Mouse (Mus musculus): ENCODE results near the gene Srms. TPM values are rescaled to one million over a fixed set of nuclear protein-coding genes. Genes with fewer than 3 reads are reported as not detected.
A peak's percentile ranks its signal among the peaks of the same experiment; 100 is the strongest.

The Srms gene
- polyA plus RNA-seq, 1 experiment from 2014 or later, result 0.58 TPM

DNA sequence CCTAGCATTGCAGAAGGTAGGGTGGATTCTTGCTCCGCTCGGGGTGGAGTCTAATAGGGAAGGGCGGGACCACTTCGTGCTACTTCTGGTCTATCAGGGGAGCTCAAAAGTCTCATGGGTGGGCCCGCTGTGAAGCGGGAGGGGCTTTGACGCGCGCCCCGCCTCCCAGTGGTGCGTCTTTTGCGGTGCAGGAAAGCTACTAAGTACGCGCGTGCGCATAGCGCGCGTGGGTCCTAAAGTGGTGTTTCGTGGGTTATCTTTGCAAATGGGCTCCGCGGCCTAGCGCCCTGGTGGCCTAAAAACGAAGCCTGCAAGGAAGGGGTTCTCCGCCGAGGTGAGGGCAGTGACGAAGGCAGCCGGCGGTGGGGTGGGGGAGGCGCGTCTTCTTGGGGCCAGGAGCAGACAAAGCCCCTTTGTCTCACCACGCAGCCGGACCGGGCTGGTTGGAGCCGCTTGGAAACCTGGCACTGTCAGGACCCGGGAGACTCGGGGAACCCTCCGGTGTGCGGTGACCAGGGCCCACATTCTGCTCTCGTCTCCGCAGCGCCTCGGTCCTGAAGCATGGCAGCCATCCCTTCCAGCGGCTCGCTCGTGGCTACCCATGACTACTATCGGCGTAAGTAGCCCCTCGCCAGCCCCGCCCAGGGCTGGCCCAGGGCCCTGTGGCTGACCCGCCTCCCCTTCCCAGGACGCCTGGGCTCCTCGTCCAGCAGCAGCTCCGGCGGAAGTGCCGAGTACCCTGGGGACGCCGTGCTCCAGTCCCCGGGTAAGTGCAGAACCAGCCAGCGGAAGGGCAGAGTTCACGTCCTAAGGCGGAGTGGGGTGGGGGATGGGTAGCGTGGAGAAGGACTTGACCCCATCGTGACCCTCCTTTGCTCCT is 25.6 kb downstream of the Srms start, which contains the start of gene Ppdpf:
Gene Ppdpf, plus strand, starts transcription at position 127 of the 880 bp plus-strand sequence.
- H3K36me3 ChIP-seq (ENCODE audit: control insufficient read depth, insufficient read depth, low read length), result no peaks in the 10 kb centered on the region
- H3K9ac ChIP-seq (ENCODE audit: low read length), result peak within 1 kb of the TSS; percentile 90
- H3K4me1 ChIP-seq (replicated peaks; ENCODE audit: control insufficient read depth, insufficient read depth, low read length), result peaks cover 5% of the 10 kb centered on the region; the same call in 1 of the 2 replicates
- H3K27ac ChIP-seq (ENCODE audit: low read length), result peak within 1 kb of the TSS; percentile 96
- H3K4me3 ChIP-seq (ENCODE audit: low read length), result peak within 1 kb of the TSS; percentile 76
- WGBS, result under 1% methylated on average over 64 of the region's 64 CpGs
- peak within 1 kb of the TSS; percentile 78 for H3K4me2 ChIP-seq (ENCODE audit: low read depth, low read length)
- peak; percentile 96 for ATAC-seq (ENCODE audit: low read depth)
- H3K27me3 ChIP-seq (ENCODE audit: control insufficient read depth, insufficient read depth, low read depth, low read length), result no peaks in the 10 kb centered on the region
- H3K9me3 ChIP-seq (ENCODE audit: control insufficient read depth, low read length), result no peaks in the 10 kb centered on the region

GRCm38 (mm10) chr2:181186635-181187034 is 26.4 kb downstream of the Srms start:
- H3K27me3 ChIP-seq (ENCODE audit: control insufficient read depth, insufficient read depth, low read depth, low read length), result no peaks in the 10 kb centered on the region
- H3K9ac ChIP-seq (ENCODE audit: low read length), result peak overlapping the region; percentile 90
- H3K9me3 ChIP-seq (ENCODE audit: control insufficient read depth, low read length), result no peaks in the 10 kb centered on the region
- peak overlapping the region; percentile 76 for H3K4me3 ChIP-seq (ENCODE audit: low read length)
- peaks cover 5% of the 10 kb centered on the region; the same call in 1 of the 2 replicates for H3K4me1 ChIP-seq (replicated peaks; ENCODE audit: control insufficient read depth, insufficient read depth, low read length)
- H3K36me3 ChIP-seq (ENCODE audit: control insufficient read depth, insufficient read depth, low read length), result no peaks in the 10 kb centered on the region
- ATAC-seq (ENCODE audit: low read depth), result peak; percentile 75
- peak overlapping the region; percentile 96 for H3K27ac ChIP-seq (ENCODE audit: low read length)
- peak overlapping the region; percentile 78 for H3K4me2 ChIP-seq (ENCODE audit: low read depth, low read length)
- 0% methylated on average over 14 of the region's 14 CpGs for WGBS

GRCm38 (mm10) chr2:181180898-181181297 is 32.1 kb downstream of the Srms start:
- ATAC-seq (ENCODE audit: low read depth), result no peak
- Histone ChIP-seq H3K9me3 (ENCODE audit: control insufficient read depth, low read length) (no peaks in the 10 kb centered on the region), H3K27me3 (ENCODE audit: control insufficient read depth, insufficient read depth, low read depth, low read length) (no peaks in the 10 kb centered on the region), H3K36me3 (ENCODE audit: control insufficient read depth, insufficient read depth, low read length) (no peaks in the 10 kb centered on the region), H3K9ac (ENCODE audit: low read length) (no peak overlapping the region), H3K27ac (ENCODE audit: low read length) (no peak overlapping the region), H3K4me1 (replicated peaks; ENCODE audit: control insufficient read depth, insufficient read depth, low read length) (no peaks in the 10 kb centered on the region), H3K4me2 (ENCODE audit: low read depth, low read length) (no peak overlapping the region), H3K4me3 (ENCODE audit: low read length) (no peak overlapping the region)
- WGBS, result 72% methylated on average over 6 of the region's 6 CpGs

- no peak overlapping the region for H3K9ac ChIP-seq (ENCODE audit: low read length)
- 58% methylated on average over 5 of the region's 5 CpGs for WGBS
- H3K36me3 ChIP-seq (ENCODE audit: control insufficient read depth, insufficient read depth, low read length), result no peaks in the 10 kb centered on the region
- no peak for ATAC-seq (ENCODE audit: low read depth)
- no peak overlapping the region for H3K4me2 ChIP-seq (ENCODE audit: low read depth, low read length)
- no peaks in the 10 kb centered on the region for H3K9me3 ChIP-seq (ENCODE audit: control insufficient read depth, low read length)
- H3K27ac ChIP-seq (ENCODE audit: low read length), result no peak overlapping the region
- no peaks in the 10 kb centered on the region for H3K27me3 ChIP-seq (ENCODE audit: control insufficient read depth, insufficient read depth, low read depth, low read length)
- no peak overlapping the region for H3K4me3 ChIP-seq (ENCODE audit: low read length)
- no peaks in the 10 kb centered on the region for H3K4me1 ChIP-seq (replicated peaks; ENCODE audit: control insufficient read depth, insufficient read depth, low read length)
These were observed 34.5 kb downstream of the Srms start for GRCm38 (mm10) chr2:181178471-181178870.

DNA sequence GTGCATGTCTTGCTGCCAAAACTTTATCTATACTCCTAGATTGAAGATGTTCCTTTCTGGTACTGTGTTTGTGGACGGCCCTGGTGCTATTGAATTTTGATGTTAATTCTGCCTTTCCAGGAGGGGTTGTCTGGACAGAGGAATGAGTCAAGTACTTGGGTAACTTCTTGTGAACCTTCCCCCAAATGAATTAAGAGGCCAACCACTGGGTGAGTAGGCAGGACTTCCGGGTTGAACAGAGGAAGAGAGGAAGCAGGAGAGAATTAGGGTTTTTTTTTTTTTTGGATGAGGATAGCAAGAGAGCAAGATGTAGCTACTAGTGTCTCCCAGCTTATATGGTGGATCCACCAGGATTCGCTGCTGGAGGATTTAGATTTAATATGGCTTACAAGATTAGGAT is 35.0 kb downstream of the Srms start:
- Histone ChIP-seq H3K9ac (ENCODE audit: low read length) (no peak overlapping the region), H3K36me3 (ENCODE audit: control insufficient read depth, insufficient read depth, low read length) (no peaks in the 10 kb centered on the region), H3K27me3 (ENCODE audit: control insufficient read depth, insufficient read depth, low read depth, low read length) (no peaks in the 10 kb centered on the region), H3K4me2 (ENCODE audit: low read depth, low read length) (no peak overlapping the region), H3K9me3 (ENCODE audit: control insufficient read depth, low read length) (no peaks in the 10 kb centered on the region), H3K4me1 (replicated peaks; ENCODE audit: control insufficient read depth, insufficient read depth, low read length) (no peaks in the 10 kb centered on the region), H3K27ac (ENCODE audit: low read length) (no peak overlapping the region), H3K4me3 (ENCODE audit: low read length) (no peak overlapping the region)
- ATAC-seq (ENCODE audit: low read depth), result no peak
- WGBS, result 70% methylated on average over 3 of the region's 3 CpGs

- Histone ChIP-seq H3K4me3 (ENCODE audit: low read length) (no peak overlapping the region), H3K9me3 (ENCODE audit: control insufficient read depth, low read length) (no peaks in the 10 kb centered on the region), H3K4me1 (replicated peaks; ENCODE audit: control insufficient read depth, insufficient read depth, low read length) (no peaks in the 10 kb centered on the region), H3K9ac (ENCODE audit: low read length) (no peak overlapping the region), H3K27ac (ENCODE audit: low read length) (no peak overlapping the region), H3K4me2 (ENCODE audit: low read depth, low read length) (no peak overlapping the region), H3K36me3 (ENCODE audit: control insufficient read depth, insufficient read depth, low read length) (no peaks in the 10 kb centered on the region), H3K27me3 (ENCODE audit: control insufficient read depth, insufficient read depth, low read depth, low read length) (no peaks in the 10 kb centered on the region)
- 83% methylated on average over 3 of the region's 3 CpGs for WGBS
- no peak for ATAC-seq (ENCODE audit: low read depth)
These were observed 38.3 kb downstream of the Srms start for GRCm38 (mm10) chr2:181174646-181175045.

GRCm38 (mm10) chr2:181166469-181166868 is 46.5 kb downstream of the Srms start:
- H3K36me3 ChIP-seq (ENCODE audit: control insufficient read depth, insufficient read depth, low read length), result no peaks in the 10 kb centered on the region
- H3K4me3 ChIP-seq (ENCODE audit: low read length), result no peak overlapping the region
- no peak overlapping the region for H3K4me2 ChIP-seq (ENCODE audit: low read depth, low read length)
- ATAC-seq (ENCODE audit: low read depth), result no peak
- H3K4me1 ChIP-seq (replicated peaks; ENCODE audit: control insufficient read depth, insufficient read depth, low read length), result no peaks in the 10 kb centered on the region
- no peak overlapping the region for H3K9ac ChIP-seq (ENCODE audit: low read length)
- no peaks in the 10 kb centered on the region for H3K27me3 ChIP-seq (ENCODE audit: control insufficient read depth, insufficient read depth, low read depth, low read length)
- WGBS, result 75% methylated on average over 5 of the region's 5 CpGs
- H3K27ac ChIP-seq (ENCODE audit: low read length), result no peak overlapping the region
- H3K9me3 ChIP-seq (ENCODE audit: control insufficient read depth, low read length), result no peaks in the 10 kb centered on the region

GRCm38 (mm10) chr2:181160821-181161220 is 52.2 kb downstream of the Srms start:
- no peak for ATAC-seq (ENCODE audit: low read depth)
- Histone ChIP-seq H3K4me1 (replicated peaks; ENCODE audit: control insufficient read depth, insufficient read depth, low read length) (no peaks in the 10 kb centered on the region), H3K9ac (ENCODE audit: low read length) (no peak overlapping the region), H3K9me3 (ENCODE audit: control insufficient read depth, low read length) (no peaks in the 10 kb centered on the region), H3K27me3 (ENCODE audit: control insufficient read depth, insufficient read depth, low read depth, low read length) (peaks cover 23% of the 10 kb centered on the region), H3K4me3 (ENCODE audit: low read length) (no peak overlapping the region), H3K36me3 (ENCODE audit: control insufficient read depth, insufficient read depth, low read length) (no peaks in the 10 kb centered on the region), H3K4me2 (ENCODE audit: low read depth, low read length) (no peak overlapping the region), H3K27ac (ENCODE audit: low read length) (no peak overlapping the region)
- 45% methylated on average over 4 of the region's 4 CpGs for WGBS

- H3K27me3 ChIP-seq (ENCODE audit: control insufficient read depth, insufficient read depth, low read depth, low read length), result peaks cover 29% of the 10 kb centered on the region
- no peak overlapping the region for H3K27ac ChIP-seq (ENCODE audit: low read length)
- 5% methylated on average over 2 of the region's 2 CpGs for WGBS
- no peaks in the 10 kb centered on the region for H3K4me1 ChIP-seq (replicated peaks; ENCODE audit: control insufficient read depth, insufficient read depth, low read length)
- no peak overlapping the region for H3K4me3 ChIP-seq (ENCODE audit: low read length)
- H3K9me3 ChIP-seq (ENCODE audit: control insufficient read depth, low read length), result no peaks in the 10 kb centered on the region
- ATAC-seq (ENCODE audit: low read depth), result peak; percentile 41; the same call in 1 of the 2 replicates
- no peak overlapping the region for H3K9ac ChIP-seq (ENCODE audit: low read length)
- H3K4me2 ChIP-seq (ENCODE audit: low read depth, low read length), result no peak overlapping the region
- H3K36me3 ChIP-seq (ENCODE audit: control insufficient read depth, insufficient read depth, low read length), result no peaks in the 10 kb centered on the region
These were observed 53.2 kb downstream of the Srms start for GRCm38 (mm10) chr2:181159771-181160170.
